Mouse (Mus musculus): ENCODE measurements around the gene Zscan10.

- TF ChIP-seq REST (IDR thresholded peaks at IDR 0.05; ENCODE audit: insufficient read depth, insufficient read length) (no peak), USF1 (IDR thresholded peaks at IDR 0.05; ENCODE audit: low read depth) (no peak), POLR2A (IDR thresholded peaks at IDR 0.05; ENCODE audit: insufficient read length, low read depth) (no peak), TCF12 (IDR thresholded peaks at IDR 0.05; ENCODE audit: insufficient read depth, poor library complexity, severe bottlenecking) (no peak), CEBPB (IDR thresholded peaks at IDR 0.05; ENCODE audit: insufficient read depth, poor library complexity, severe bottlenecking) (no peak), POLR2AphosphoS2 (IDR thresholded peaks at IDR 0.05; ENCODE audit: insufficient read length, low read depth) (no peak), TCF3 (IDR thresholded peaks at IDR 0.05; ENCODE audit: insufficient read length, low read depth) (no peak)
Observed at GRCm38 (mm10) chr17:23603542-23603941, 2.9 kb downstream of the Zscan10 start.
